Mouse (Mus musculus): Measurements from ENCODE around the gene Nap1l5.
"Not testable (repeated sequence)": the region's sequence is repeated elsewhere in the genome, so short reads cannot be mapped to it uniquely, and the experiment has no call there.

Nap1l5 gene

GRCm38 (mm10) chr6:58903171-58903570 is 3.7 kb downstream of the Nap1l5 start:
- no peak for DNase-seq

DNA sequence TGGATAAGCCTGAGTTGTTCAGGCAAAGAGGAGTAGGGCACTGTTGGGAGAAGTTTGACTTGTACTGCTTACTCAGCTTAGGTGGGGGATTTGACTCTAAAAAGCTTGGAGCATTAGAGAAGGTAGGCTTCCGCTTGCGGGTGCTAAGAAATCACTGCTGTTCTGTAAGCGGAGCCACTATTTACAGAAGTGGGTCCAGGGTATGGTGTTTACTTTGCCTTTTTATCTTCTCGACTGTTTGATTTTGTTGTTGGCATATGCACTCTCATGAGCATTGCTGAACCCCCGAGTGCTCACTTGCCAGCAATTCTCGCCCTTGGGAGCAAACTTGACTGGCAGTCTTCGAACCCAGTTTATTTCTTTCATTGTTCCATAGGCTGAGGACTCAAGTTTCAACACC is 6.3 kb downstream of the Nap1l5 start:
- DNase-seq, result no peak

- DNase-seq, result no peak
Measured at GRCm38 (mm10) chr6:58899076-58899475, 7.8 kb downstream of the Nap1l5 start.

- DNase-seq, result no peak
Measured at GRCm38 (mm10) chr6:58896648-58897047, 10.2 kb downstream of the Nap1l5 start.

- DNase-seq, result no peak
Measured at GRCm38 (mm10) chr6:58894994-58895393, 11.9 kb downstream of the Nap1l5 start.

DNA sequence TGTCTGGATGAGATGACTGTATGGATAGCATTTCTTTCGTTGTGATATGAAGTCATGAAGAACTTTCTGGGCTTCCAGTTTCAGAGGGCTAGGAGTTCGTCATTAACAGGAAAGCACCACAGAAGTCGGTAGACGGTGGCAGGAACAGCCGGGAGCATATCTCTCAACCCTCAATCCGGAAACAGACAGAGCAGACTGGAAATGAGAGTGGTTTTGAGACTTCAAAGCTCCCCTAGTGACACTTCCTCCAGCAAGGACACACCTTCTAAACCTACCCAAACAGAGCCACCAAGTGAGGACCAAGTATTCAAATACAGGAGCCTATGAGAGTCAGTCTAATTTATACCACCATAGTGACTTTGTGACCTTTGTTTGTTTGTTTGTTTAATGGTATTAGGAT is 13.6 kb downstream of the Nap1l5 start:
- DNase-seq, result no peak

GRCm38 (mm10) chr6:58889917-58890316 is 17.0 kb downstream of the Nap1l5 start:
- no peak for DNase-seq

- DNase-seq, result no peak
Measured at GRCm38 (mm10) chr6:58882271-58882670, 24.6 kb downstream of the Nap1l5 start.

GRCm38 (mm10) chr6:58881363-58881762 is 25.5 kb downstream of the Nap1l5 start:
- DNase-seq, result no peak

- no peak for DNase-seq
Measured at GRCm38 (mm10) chr6:58880861-58881260, 26.0 kb downstream of the Nap1l5 start.

DNA sequence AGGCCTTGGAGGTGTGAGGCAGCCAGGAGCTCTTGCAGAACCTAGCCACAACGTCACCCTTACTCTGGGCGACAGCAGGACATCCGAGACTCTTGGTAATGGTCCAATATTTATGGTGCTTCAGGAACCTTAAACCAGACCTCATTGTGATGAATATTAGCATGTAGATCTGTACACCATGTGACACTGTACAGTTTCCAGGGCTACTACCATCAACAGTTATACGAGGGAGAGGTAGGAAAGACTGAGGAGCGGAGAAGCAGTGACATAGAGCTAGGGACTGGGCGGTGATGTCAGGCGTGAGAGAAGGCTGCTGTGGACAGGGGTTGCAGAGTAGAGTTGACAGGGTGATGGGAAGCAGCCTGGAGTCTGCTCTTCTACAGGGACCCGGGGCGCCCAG is 26.9 kb downstream of the Nap1l5 start:
- DNase-seq, result no peak

- DNase-seq, result peak; percentile 45
Measured at GRCm38 (mm10) chr6:58879572-58879971, 27.3 kb downstream of the Nap1l5 start.

DNA sequence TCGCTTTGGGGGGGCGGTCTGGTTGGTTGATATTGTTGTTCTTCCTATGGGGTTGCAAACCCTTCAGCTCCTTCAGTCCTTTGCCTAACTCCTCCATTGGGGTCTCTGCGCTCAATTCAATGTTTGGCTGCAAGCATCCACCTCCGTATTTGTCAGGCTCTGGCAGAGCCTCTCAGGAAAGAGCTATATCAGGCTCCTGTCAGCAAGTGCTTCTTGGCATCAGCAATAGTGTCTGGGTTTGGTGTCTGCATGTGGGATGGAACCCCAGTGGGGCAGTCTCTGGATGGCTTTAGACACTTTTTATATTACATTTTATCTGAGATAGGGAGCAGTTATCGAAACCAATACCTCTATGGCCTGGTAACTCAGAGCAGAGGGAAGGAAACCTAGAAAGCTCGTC is 39.0 kb downstream of the Nap1l5 start:
- DNase-seq, result not testable (repeated sequence)

DNA sequence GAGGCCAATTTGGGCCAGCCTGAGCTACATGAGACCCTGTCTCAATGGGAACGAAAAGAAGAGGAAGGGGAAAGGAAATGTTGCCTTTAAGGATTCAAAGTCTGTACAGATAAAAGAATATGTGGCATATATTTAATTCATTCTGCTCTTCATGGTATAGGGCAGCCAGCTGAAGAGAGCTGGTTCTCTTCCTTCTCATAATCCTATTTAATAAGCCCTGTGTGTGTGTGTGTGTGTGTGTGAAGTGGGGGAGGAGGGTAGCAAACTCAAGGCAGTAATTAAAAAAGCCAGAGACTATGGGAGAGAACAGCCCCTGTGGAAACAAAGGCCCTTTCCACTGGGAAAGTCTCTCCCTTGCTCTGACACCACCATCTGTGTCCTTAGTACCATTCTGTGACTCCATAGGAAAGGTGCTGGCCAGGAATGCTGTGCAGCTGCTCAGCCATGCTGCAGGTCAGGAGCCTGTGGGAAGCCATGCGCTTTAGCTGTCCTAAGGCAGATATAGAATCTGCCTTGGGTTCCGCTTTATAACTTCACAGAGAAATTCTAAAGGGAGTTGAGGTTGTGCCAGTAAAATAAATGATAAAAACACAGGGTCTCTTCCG is 43.1 kb downstream of the Nap1l5 start:
- DNase-seq, result no peak

- DNase-seq, result no peak
Measured at GRCm38 (mm10) chr6:58862446-58862993, 44.4 kb downstream of the Nap1l5 start.

DNA sequence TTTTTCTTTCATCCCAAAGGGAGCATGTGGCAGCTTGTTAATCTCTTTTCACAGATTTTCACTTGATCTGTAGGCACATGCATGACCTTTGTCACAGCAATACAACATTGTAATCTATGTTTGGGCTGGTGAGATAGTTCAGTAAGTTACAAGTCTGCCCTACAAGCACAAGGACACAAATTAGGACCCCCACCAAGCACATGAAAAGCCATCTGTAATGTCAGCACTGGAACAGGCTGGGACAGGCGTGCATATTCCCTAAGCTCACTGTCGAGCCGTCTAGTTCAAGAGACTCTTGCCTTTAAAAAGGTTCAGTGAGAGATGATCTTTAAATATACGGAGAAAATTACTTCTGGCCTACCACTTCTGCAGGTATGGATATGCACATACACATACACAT is 47.4 kb downstream of the Nap1l5 start:
- DNase-seq, result no peak

- DNase-seq, result no peak
Measured at GRCm38 (mm10) chr6:58856494-58856893, 50.4 kb downstream of the Nap1l5 start.

DNA sequence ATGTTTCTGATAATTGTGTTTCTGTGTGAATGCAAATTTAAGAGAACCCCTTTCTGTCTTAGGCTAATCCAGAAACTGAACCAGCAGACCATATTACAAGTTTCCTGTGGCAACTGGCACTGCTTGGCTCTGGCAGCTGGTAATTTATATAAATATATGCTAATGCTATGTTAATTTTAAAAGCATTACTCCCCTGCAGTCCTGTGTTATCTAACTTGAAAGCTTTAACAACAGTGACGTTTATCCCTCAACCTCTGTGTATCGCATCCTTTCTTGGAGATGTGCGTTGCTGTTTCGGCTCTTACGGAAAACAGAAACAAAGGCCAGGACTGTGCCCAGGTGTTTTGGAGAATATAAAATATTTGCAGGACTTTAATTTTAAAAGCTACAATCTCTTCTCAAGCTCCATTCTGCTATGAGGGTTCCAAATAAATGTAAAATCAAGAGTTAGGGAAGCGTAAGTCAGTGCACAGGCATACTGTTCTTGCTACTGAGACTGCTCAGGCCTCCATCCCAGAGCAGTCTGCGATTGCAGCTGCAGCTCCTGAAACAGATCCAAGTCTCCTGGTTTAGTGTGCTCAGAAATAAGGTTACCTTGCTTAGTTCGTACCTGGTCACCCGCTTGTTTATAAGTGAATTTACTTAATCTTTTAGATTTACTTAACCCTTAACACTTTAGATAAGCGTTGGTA is 51.1 kb downstream of the Nap1l5 start:
- no peak for DNase-seq

All from kidney, adult 11 months (tissue).